Mouse (Mus musculus) small intestine, adult 2 months (tissue): ENCODE measurements around the gene Cdhr3.

Source experiments
- CTCF ChIP-seq: fragments of 200-500 bp; IDR thresholded peaks from 2 replicates; pipeline ENCODE4 v1.5.1; 2012; ENCODE audit warnings: low read depth, mild to moderate bottlenecking, control low read depth, inconsistent platforms, low read length, moderate library complexity, mixed read lengths; ENCODE audit not compliant: insufficient replicate concordance, insufficient read length; ENCODE audit errors: extremely low read depth
- POLR2A ChIP-seq: fragments of 200-500 bp; IDR thresholded peaks from 2 replicates; pipeline ENCODE4 v1.6.1; 2012; ENCODE audit warnings: low read depth, mild to moderate bottlenecking, control low read depth, inconsistent platforms, low read length, moderate library complexity

DNA sequence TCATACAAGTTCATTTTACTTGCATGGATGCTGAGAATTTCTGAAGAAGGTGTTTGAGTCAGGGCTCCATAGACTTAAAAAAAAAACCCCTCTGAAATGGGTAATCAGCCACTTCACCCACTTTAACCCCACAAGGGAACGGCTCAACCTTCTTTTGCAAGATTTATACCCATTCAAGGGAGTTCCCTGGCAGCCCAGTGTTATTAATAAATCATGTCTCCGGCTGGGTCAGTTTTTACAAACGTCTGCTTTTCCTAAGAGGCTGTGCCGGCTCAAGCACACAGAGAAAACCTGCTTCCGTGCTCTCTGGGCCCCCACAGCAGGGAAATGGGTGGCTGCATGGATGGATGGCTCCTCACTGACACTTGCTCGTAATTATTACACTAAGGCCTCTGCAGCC is 59.5 kb downstream of the Cdhr3 start:
- TF ChIP-seq CTCF = no peak
- no peak for TF ChIP-seq POLR2A
